Mouse (Mus musculus) testis, postnatal 10 days (tissue): ENCODE data around the gene Adcy5.
A peak's percentile ranks its signal among the peaks of the same experiment; 100 is the strongest.

Experiments used
- DNase-seq: peaks from one replicate; pipeline ENCODE4 v3.0.0; 2021; ENCODE audit warnings: low spot score

The Adcy5 gene

DNA sequence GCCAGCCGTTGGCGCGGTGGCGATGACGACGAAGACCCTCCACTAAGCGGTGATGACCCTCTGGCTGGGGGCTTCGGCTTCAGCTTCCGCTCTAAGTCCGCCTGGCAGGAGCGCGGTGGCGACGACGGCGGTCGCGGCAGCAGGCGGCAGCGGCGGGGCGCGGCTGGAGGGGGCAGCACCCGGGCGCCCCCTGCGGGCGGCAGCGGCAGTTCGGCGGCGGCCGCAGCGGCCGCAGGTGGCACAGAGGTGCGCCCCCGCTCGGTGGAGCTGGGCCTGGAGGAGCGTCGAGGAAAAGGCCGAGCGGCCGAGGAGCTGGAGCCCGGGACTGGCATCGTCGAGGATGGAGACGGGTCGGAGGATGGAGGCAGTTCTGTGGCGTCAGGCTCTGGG is 1.6 kb downstream of the Adcy5 start:
- DNase-seq = peak; percentile 85

DNA sequence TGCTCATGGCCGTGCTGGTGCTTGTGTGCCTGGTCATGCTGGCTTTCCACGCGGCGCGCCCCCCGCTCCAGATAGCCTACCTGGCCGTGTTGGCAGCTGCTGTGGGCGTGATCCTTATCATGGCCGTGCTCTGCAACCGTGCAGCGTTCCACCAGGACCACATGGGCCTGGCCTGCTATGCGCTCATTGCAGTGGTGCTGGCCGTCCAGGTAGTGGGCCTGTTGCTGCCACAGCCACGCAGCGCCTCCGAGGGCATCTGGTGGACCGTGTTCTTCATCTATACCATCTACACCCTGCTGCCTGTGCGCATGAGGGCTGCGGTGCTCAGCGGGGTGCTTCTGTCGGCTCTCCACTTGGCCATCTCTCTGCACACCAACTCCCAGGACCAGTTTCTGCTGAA is 2.2 kb downstream of the Adcy5 start:
- DNase-seq = no peak

DNA sequence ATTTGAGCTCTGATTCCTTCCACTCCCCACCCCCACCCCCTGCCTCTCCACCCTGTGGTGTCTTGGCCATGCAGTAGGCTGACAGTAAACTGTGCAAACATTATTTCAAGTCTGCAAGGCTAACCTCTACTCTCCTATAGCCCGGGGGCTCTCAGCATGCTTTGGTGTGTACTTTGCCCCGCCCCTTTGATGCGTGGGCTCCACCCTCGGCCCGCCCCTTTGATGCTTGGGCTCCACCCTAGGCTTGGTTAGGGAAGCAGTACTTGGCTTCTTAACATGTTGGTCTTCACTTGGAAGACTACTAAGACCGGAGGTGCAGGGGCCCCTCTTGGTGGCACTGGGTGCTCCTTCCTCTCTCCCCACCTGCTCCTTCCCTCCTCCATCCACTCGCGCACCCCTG is 4.9 kb downstream of the Adcy5 start:
- peak; percentile 66 for DNase-seq

DNA sequence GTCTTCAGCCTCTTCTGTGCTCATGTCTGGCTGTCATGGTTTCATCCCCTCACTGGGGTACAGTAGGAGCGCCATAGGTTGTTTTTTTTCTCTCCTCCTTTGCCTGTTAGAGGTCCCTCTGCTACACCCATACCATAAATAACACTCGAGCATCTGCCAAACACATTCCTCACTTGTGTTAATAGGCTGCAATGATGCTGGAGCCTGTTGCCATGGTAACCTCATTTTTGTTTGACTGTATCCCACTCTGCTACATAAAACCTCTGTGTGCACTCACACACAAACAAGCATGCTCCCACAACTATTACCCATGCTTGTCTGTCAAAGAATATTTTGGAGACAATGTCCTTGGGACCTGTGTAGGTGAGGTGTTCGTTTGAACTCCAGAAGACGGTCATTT is 5.3 kb downstream of the Adcy5 start:
- DNase-seq = no peak

DNA sequence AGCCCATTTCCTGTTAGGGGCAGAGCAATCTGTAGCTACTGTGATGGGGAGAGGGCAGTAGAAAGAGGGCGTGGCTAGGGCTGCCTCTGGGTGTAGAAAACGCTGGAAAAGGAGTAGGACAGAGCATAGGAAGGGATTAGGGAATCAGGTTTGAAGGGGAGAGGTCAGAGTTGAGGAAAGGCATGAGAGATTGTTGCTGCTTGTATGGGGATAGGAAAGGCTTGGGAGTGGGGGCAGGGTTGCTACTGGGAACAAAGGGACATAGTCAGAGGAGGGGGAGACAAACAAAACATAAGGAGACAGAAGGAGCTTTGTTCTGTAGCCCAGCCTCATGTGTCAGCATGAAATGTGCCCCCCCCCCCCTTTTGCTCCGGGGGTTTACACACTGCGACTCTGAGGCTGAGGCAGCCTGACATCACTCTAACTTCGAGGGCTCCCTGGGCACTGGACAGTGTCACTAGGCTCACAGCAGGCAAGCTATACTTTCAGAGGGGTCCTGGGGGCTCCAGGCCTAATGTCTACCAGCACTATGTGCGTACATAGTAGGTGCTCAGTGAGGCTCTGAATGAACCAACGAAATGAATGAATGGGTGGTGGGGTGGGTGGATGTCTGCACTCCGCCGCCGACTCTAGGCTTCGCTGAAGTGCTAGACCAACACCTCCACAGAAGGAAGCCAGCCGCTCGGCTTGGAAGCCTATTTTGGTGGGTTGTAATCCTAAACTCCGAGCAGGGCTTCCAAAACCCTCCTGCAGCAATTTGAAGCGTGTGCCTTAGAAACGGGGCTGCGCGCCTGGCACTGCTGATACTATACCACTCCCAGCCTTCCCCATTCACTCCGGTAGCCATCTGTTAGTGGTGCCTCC is 9.9 kb downstream of the Adcy5 start:
- DNase-seq = no peak

DNA sequence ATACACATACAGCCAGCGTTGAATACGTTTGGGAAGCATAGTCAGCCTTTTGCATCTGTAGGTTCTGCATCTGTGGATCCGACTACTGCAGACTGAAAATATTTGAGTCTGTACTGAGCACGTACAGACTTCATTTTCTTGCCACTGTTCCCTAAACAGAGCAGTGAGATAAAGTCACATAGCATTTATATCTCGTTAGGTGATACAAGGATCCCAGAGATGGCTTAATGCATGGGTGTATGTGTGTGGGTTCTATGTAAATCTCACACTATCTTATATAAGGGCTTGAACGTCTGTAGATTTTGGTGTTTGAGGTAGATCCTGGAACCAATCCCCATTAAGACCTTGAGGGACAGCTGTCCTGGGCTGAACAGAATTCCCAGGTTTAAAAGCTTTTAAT is 10.7 kb downstream of the Adcy5 start:
- DNase-seq = no peak

DNA sequence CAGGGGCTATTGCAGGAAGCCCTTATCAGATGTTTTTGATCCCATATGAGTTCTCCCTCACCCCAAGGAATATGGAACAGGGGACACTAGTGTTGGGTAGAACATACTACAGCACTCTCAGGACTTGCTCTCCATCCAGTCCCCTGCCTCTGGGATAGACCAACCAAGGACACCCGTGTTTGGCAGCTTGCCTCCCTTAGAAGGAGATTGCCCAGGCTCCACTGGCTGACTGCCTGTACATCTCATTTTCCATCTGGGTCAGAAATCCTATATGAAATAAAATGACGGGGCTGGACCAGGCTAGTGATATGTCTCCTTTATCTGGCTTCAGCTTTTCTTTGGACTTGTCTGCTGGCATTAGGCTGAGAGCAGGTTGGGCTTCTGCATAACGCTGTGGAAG is 11.1 kb downstream of the Adcy5 start:
- DNase-seq = no peak

DNA sequence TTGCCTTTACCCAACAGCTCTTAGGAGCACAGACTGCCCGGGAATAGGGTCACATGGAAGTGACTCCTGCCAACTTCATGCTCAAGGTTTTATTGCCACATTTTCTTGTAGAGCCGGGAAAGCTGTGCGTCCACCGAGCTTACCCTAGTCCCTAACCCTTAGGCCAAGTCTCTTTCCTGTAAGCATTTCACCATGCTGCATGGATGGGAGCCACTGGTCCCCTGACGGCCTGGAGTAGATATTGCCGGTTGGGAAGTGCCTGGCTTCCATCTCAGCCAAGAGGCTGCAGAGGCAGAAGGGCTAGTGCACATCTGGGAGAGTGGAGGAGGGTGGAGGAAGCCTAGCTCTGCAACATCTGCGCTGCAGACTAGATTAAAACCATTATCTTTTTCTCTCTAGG is 14.8 kb downstream of the Adcy5 start:
- no peak for DNase-seq

DNA sequence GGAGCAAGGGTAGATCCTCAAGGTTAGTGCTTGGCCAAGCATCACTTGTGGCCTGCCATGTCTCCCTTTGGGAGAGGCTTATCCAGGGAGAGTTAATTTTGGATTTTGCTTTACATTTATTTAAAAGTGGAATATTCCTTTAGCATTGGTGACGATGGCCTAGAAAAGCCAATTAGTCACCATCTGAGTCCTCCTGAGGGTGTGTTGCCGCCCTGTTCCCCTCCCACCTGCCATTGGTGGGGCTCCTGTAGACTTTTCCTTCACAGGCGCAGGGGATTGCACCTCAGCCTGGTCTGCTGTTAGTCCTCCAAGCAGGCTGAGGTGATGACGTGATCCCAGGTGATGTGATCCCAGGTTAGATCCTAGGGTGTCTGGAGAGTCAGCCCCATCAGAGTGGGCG is 17.5 kb downstream of the Adcy5 start:
- DNase-seq = no peak

DNA sequence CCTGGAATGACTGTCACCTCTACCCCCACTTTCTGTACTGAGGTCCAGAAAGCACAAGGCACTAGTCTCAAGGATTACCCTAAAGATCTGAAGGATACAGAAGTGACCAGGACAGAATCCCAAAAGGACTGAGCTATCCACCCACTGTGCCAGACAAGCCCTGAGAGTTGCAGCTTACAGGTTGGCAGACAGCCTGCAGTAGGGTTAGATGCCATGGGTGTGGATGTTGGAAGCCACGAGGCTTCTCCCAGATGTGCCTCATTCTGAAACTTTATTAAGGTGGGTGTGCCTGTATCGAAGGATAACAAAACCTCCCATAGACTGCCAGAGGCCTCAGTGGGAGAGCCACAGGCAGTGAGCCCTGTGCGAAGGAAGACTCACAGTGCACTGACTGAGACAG is 23.8 kb downstream of the Adcy5 start:
- no peak for DNase-seq

DNA sequence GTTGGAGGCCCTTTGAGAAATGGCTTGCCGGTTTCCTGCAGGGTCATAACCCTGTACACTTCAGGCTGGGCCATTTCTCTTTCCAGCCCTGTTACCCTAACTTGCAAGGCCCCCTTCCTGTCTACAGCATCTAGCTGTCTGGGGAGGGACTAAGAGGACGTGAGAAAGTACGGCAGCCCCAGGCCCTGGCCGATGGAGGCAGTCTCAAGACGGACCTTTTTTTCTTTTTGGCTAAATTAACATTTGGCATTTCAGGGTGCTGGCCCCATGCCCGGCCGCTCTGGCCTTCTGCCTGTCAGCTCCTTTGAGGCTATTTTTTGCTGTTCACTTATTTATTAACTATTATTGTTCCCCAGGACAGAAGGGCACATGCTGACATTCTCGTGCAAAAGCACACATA is 24.4 kb downstream of the Adcy5 start:
- peak; percentile 83 for DNase-seq

DNA sequence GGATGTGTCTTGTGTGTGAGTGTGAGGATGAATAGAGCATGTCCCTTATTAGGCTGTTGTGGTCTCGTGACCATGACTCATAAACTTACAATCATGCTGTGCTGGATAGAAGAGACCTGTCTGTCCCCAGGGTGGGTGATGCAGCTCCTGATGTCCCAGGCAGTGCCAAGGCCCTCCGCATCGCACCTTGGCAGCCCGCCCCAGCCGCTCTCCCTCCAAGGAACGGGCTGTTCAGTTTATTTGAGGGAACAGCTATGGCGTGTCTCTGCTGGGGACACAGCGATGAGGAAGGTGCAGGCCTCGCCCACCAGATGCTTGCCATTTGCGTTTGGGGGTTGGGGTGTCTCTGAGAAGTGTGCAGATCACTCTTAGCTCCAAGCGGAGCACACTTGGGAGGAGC is 28.5 kb downstream of the Adcy5 start:
- DNase-seq = peak; percentile 81

DNA sequence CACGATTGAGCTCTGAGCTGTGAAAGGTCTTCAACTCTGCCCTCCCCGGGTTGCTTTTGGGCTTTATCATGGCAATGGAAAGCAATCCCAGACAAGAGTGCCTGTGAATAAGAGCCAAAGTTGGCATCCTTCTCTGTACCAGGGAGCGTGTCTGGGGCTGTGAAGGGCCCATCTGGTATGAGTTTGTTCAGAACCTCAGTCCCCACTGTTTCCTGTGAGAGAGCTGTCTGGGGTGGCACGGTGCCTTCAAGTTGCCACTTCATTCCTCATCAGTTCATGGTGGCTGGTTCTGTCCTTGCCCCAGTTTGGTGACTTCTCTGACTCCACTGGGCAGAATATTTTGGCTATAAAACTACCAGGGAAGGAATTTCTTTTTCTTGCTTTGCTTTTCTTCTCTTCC is 33.4 kb downstream of the Adcy5 start:
- DNase-seq = no peak

DNA sequence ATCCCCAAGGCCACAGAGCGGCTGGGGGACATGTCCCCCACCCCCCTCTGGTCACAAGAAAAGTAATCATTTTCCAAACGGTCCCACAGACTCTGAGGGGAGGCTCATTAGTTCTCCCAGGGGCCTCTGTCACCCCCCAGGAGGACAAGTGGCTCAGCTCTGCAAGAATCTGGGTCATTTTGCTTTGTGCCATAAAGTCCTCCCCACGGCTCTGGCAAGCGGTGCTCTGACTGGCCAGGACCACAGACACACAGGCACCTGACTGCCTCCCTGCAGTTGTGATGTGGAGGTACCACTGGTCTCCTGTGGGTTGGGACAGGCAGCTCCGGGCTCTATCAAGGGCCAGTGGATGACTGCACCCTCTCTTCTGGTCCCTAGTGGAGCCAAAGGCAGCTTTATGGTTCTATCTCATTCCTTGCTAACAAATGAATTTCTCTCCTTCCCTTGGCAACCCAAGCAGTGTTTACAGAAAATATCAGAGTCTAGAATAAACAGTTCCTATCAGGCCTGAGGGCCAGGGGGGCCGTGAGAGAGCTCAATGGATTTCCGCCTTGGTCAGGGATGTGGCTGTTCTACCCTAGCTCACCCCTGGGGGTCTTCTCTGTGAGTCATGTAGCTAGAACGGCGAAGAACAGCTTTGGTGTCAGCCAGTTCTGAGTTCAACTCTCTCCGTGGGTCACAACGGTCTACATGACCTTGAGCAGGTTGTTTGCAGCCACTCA is 34.9 kb downstream of the Adcy5 start:
- no peak for DNase-seq

DNA sequence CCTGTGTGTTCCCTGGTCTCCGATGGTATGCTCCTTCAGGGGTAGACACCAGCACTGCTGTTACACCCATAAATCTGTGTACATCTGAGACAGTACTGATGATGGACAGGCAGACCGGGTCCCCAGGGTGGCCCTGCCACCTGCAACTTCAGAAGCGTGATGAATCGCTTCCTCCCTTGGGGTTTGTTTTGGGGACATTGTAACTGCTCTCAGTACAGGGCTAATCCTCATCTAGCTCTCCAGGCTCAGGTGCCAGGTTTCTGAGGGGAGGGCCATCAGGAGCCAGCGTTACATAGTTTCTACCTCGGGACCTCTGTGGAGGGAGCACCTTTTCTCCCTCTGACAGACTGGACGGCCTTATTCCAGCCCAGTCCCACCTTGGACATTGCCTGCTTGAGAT is 36.1 kb downstream of the Adcy5 start:
- DNase-seq = no peak

DNA sequence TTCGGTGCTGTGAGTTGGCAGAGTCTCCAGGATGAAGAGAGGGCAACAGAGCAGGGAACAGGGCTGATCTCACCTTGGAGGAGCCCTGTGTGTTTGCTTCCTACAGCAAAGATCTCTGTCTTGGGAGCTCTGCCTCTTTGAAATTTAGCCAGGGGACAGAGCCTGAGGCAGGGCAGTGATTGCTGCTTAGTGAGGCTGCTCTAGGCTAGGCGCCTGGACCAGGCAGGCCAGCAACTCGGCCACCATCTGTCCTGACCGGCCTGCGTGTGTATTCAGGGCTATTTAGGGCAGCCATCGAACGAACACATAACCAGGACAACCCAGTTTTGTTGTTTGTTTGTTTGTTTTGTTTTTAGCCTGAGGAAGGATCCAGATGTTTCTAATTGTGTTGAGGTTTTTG is 36.6 kb downstream of the Adcy5 start:
- no peak for DNase-seq

DNA sequence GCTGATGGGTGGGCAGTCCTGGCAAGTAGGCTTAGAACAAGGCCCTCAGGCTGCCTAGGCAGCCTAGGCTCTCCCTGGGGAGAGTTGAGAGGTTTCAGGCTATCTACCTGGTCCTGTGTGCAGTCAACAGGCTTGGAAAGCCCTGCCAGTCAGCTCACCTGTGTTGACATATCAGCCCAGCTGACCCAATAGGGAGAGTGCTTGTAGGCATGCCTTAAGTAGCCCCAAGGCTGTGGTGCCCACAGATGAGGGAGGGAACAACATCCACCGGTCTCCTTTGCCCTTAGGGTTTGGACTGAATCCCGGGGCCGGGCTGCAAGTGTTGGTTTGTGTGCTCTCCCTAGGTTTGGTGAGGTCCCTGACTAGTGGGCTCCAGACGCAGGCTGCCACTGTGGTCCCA is 37.8 kb downstream of the Adcy5 start:
- DNase-seq = no peak

DNA sequence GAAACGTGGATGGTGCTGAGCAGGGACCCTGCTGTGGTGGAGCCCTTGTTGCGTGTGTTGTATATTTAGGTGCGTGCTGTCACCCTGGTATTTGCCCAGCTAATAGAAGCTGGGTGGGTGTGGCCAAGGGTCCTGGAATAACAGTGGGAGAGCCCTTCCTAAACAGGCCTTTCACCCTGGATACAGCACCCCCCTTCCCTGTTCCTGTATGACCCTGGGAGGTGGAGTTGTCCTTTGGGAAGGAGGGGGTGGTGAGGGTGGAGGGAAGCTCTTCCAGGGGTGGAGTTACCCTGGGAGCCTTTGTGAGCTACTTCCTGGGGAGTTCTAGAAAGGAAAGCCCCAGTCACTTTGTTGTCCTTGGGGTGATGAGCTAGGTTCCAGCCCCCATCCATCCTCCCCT is 38.7 kb downstream of the Adcy5 start:
- DNase-seq = no peak

DNA sequence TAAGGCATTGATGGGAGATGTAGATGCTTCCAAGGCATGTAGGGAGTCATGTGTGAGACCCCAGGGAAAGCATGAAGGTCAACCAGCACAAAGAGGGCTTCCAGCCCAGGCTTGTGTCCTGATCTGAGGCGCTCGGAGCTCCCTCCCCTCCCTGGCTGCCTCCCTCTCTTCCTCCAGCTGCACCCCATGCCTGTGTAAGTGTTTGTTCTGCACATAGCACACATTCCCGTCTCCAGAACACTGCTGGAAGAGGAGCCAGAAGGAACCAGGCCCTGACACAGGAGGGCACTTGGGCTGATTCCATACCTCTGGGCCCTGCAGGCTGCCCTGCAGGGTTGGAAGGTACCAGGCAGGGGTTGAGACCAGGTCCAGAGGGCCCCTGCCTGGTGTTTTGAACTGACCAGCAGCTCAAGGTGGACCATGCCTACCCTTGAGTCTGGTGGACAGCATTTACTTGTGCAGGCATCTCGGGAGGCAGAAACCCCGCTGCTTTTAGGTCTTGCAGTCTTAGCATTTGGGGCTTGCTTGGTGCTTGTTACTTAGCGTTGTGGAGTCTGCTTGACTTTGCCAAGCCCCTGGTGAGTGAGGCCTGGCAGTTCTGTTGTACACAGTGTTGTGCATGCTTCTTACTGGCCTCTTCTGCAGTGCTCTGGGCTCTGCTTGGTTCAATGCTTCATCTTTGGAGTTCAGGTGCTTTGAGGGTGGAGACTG is 45.2 kb downstream of the Adcy5 start:
- DNase-seq = no peak

DNA sequence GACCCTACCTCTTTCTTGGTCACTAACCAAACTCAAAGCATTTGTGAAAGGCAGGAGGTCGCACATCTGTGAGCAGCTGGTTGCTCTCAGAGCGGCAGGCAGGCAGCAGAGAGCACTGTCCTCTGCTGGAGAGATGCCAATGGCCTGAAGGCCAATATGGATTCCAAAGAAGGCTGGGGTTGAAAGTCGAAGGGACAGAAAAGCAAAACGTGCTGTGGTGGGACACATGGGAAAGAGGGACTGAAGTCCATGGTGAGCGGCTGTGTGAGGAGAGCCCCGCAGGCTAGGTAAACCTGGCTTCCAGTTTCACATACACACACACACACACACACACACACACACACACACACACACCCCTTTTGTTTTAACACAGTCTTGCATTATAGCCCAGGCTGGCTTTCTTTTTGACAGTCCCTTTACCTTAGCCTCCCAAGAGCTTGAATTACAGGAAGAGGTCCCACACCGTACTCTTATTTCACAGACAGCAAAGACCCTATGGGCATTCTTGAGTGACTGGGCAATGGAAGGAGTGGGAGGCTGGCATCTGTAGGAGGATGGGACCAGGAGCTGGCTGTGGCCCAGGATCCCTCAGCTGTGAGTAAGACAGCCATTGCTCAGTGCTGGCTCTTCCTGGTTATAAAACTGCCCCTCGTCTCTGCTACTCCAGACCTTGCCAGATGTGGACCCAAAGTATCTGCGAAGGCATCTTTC is 45.9 kb downstream of the Adcy5 start:
- DNase-seq = no peak

DNA sequence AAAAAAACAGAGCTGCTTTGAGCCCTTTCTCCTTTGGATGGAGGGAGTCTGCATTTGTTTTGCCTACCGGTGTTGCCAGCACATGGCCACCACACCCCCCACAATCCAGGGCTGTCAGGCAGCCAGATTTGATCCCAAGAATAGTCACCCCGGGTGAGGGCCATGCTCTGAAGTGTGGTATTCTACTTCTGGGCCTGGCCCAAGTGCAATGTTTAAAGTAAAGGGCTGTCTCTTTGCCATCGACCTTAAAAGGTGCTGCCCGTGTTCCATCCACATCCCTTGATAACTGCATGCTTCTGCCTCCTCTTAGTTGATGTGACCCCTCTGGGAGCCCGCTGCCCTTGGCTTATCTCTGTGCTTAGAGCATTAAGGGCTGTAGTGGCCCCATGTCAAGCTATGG is 46.6 kb downstream of the Adcy5 start:
- no peak for DNase-seq

DNA sequence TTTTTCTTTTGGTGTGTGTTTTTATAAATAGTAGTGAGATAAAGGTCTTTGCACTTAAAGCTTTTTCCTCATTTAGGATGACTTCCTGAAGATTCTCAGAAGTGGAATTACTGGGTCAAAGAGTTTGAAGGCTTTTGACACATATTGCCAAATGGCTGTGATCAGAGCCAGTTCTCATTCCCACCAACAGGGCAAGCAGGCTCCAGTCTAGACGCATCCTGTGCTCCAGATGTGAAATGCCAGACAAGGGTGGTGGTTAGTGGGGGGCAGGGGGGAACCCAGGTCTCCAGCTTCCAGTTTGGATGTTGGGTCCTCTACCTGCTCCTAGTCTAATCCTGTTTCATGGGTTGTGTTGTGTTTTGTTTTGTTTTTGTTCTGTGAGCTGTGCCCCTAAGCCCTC is 48.8 kb downstream of the Adcy5 start:
- no peak for DNase-seq

DNA sequence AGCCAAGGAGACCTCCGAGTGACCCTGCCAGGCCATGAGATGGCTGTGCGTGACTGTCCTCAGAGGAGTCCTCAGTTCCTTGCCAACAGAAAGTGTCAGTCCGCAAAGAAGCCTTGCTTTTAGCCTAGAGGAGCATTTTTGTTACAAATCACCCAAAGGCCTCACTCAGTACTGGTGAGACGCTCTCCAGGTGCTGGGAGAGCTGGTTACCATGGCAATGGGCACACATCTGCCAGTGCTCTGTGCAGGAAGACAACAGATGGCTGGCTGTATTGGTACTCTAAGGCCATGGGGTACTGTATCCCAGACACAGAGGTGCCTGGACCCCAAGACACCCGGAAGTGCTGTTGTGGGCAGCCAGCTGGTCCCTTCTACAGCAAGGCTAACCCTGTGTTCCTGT is 51.0 kb downstream of the Adcy5 start:
- DNase-seq = no peak
